Mouse (Mus musculus): ENCODE results near the gene BC025920. TPM values are rescaled to one million over a fixed set of nuclear protein-coding genes. Genes with fewer than 3 reads are reported as not detected.

Gene BC025920
- polyA plus RNA-seq, 1 experiment: 0.58 TPM

DNA sequence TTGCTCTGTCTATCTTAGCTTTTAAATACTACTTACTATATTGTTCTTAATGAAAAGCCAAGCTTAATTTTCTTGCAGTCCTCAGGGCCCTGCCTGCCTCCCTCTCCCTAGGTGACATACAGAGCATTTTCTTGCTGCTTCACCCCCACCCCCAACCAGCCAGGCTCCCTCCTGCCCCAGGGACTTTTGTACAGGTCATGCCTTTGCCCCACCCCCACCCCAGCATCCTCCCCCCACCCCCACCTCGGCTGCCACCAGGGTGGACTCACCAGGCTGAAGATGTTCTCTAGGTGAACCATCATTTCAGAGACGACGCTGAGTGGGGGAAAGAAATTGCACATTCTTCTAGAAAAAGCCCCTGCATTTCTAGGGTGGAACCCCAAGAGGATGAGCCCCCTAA lies 7.7 kb upstream of the BC025920 start:
- no peaks in the 10 kb centered on the region for H3K27me3 ChIP-seq (ENCODE audit: control insufficient read depth, insufficient read depth, low read length)
- 69% methylated on average over 3 of the region's 3 CpGs for WGBS
- TF ChIP-seq POLR2A (IDR thresholded peaks at IDR 0.05; ENCODE audit: low read depth, low read length): no peak
- TF ChIP-seq CTCF (IDR thresholded peaks at IDR 0.05; ENCODE audit: extremely low read depth, insufficient read length, insufficient replicate concordance, low read depth, low read length): no peak
- no peak overlapping the region for H3K4me3 ChIP-seq (ENCODE audit: low read depth, low read length)
- no peaks in the 10 kb centered on the region for H3K36me3 ChIP-seq (ENCODE audit: control insufficient read depth, insufficient read depth, low read length)
- no peak overlapping the region for H3K27ac ChIP-seq (ENCODE audit: insufficient read depth, low read depth, low read length)
- H3K4me1 ChIP-seq (ENCODE audit: control insufficient read depth, insufficient read depth, insufficient read length, low read length): peaks cover 18% of the 10 kb centered on the region

DNA sequence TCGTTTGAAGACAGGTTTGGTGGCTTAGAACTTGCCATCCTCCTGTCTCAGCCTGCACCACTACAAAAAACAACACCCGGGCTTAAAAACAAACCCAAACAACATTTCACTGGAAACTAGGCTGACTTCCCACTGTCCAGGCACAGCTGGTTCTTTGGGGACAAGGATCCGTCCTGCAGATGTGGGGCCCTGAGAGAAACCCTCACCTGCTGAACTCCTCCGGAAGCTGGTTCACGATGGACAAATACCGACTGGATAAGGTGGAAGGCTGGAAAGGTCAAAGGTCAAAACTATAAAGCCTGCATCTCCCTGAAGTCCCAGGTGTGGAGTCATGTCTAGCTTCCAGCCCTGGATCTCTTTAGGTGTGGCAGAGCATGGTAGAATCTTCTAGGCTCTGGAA lies 7.2 kb upstream of the BC025920 start:
- WGBS: 24% methylated on average over 6 of the region's 6 CpGs
- TF ChIP-seq CTCF (IDR thresholded peaks at IDR 0.05; ENCODE audit: extremely low read depth, insufficient read length, insufficient replicate concordance, low read depth, low read length) (no peak), POLR2A (IDR thresholded peaks at IDR 0.05; ENCODE audit: low read depth, low read length) (no peak)
- Histone ChIP-seq H3K4me1 (ENCODE audit: control insufficient read depth, insufficient read depth, insufficient read length, low read length) (peaks cover 18% of the 10 kb centered on the region), H3K36me3 (ENCODE audit: control insufficient read depth, insufficient read depth, low read length) (no peaks in the 10 kb centered on the region), H3K4me3 (ENCODE audit: low read depth, low read length) (no peak overlapping the region), H3K27ac (ENCODE audit: insufficient read depth, low read depth, low read length) (no peak overlapping the region), H3K27me3 (ENCODE audit: control insufficient read depth, insufficient read depth, low read length) (no peaks in the 10 kb centered on the region)

GRCm38 (mm10) chr10:81599630-81600029 lies 6.4 kb upstream of the BC025920 start:
- 71% methylated on average over 5 of the region's 5 CpGs for WGBS
- Histone ChIP-seq H3K4me3 (ENCODE audit: low read depth, low read length) (no peak overlapping the region), H3K36me3 (ENCODE audit: control insufficient read depth, insufficient read depth, low read length) (no peaks in the 10 kb centered on the region), H3K4me1 (ENCODE audit: control insufficient read depth, insufficient read depth, insufficient read length, low read length) (peaks cover 19% of the 10 kb centered on the region), H3K27me3 (ENCODE audit: control insufficient read depth, insufficient read depth, low read length) (no peaks in the 10 kb centered on the region), H3K27ac (ENCODE audit: insufficient read depth, low read depth, low read length) (no peak overlapping the region)
- TF ChIP-seq POLR2A (IDR thresholded peaks at IDR 0.05; ENCODE audit: low read depth, low read length): no peak
- TF ChIP-seq CTCF (IDR thresholded peaks at IDR 0.05; ENCODE audit: extremely low read depth, insufficient read length, insufficient replicate concordance, low read depth, low read length): no peak

DNA sequence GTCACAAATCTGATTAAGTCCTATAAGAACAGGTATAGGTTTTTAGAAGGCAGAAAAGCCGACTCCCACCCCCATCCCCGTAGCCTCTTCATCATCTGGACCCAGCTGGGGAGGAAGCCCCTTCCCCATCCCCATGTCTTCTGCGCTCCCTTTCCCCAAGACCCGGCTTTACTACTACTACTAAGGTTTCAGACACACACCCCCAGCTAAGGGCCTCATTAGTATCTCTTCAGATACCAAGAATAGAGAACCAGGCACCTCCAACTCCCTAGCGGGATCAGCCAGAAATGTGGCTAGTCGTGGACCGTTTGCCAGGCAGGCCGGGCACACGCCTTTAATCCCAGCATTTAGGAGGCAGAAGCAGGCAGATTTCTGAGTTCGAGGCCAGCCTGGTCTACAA lies 6.0 kb upstream of the BC025920 start:
- Histone ChIP-seq H3K27ac (ENCODE audit: insufficient read depth, low read depth, low read length) (no peak overlapping the region), H3K36me3 (ENCODE audit: control insufficient read depth, insufficient read depth, low read length) (no peaks in the 10 kb centered on the region), H3K4me1 (ENCODE audit: control insufficient read depth, insufficient read depth, insufficient read length, low read length) (peaks cover 21% of the 10 kb centered on the region), H3K27me3 (ENCODE audit: control insufficient read depth, insufficient read depth, low read length) (no peaks in the 10 kb centered on the region), H3K4me3 (ENCODE audit: low read depth, low read length) (no peak overlapping the region)
- no peak for TF ChIP-seq POLR2A (IDR thresholded peaks at IDR 0.05; ENCODE audit: low read depth, low read length)
- TF ChIP-seq CTCF (IDR thresholded peaks at IDR 0.05; ENCODE audit: extremely low read depth, insufficient read length, insufficient replicate concordance, low read depth, low read length): no peak
- 77% methylated on average over 10 of the region's 10 CpGs for WGBS

DNA sequence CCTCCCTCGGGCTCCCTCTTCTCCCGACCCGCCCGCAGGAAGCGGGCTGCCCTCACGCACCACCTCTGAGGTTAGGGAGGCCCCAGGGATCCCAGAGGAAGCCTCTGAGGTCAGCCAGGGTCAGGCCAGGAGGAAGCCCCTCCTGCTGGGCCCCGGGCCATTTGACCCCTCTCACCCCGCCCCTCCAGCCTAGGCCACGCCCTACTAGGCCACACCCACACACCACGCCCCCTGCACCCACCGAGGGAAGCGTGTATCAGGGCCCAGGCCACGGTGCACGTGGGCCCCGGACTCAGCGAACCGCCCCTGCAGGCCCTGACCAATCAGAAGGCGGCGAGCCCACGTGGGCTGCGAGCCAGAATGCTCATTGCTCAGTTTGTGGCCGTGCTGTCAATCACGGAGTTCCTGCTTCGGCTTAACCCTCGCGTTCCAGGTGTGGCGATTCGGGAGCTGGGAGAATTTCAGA lies 5.3 kb upstream of the BC025920 start, which contains the start of gene Tle6:
Gene Tle6 (minus strand): TSS at position 336 of the 466 bp plus-strand sequence.
- TF ChIP-seq CTCF (IDR thresholded peaks at IDR 0.05; ENCODE audit: extremely low read depth, insufficient read length, insufficient replicate concordance, low read depth, low read length) (no peak), POLR2A (IDR thresholded peaks at IDR 0.05; ENCODE audit: low read depth, low read length) (no peak)
- under 1% methylated on average over 28 of the region's 28 CpGs for WGBS
- peaks cover 21% of the 10 kb centered on the region for H3K4me1 ChIP-seq (ENCODE audit: control insufficient read depth, insufficient read depth, insufficient read length, low read length)

GRCm38 (mm10) chr10:81601396-81601905 lies 4.6 kb upstream of the BC025920 start:
- no peak overlapping the region for H3K27ac ChIP-seq (ENCODE audit: insufficient read depth, low read depth, low read length)

More for the DNA sequence above, 5.3 kb upstream of the BC025920 start, which contains the start of gene Tle6:
- Histone ChIP-seq H3K4me3 (ENCODE audit: low read depth, low read length) (peak within 1 kb of the TSS; percentile 54), H3K27me3 (ENCODE audit: control insufficient read depth, insufficient read depth, low read length) (no peaks in the 10 kb centered on the region), H3K27ac (ENCODE audit: insufficient read depth, low read depth, low read length) (no peak within 1 kb of the TSS), H3K36me3 (ENCODE audit: control insufficient read depth, insufficient read depth, low read length) (no peaks in the 10 kb centered on the region)

GRCm38 (mm10) chr10:81602741-81603151 lies 3.3 kb upstream of the BC025920 start:
- Histone ChIP-seq H3K27ac (ENCODE audit: insufficient read depth, low read depth, low read length) (no peak overlapping the region), H3K4me3 (ENCODE audit: low read depth, low read length) (no peak overlapping the region), H3K36me3 (ENCODE audit: control insufficient read depth, insufficient read depth, low read length) (no peaks in the 10 kb centered on the region), H3K4me1 (ENCODE audit: control insufficient read depth, insufficient read depth, insufficient read length, low read length) (peaks cover 18% of the 10 kb centered on the region), H3K27me3 (ENCODE audit: control insufficient read depth, insufficient read depth, low read length) (no peaks in the 10 kb centered on the region)
- TF ChIP-seq CTCF (IDR thresholded peaks at IDR 0.05; ENCODE audit: extremely low read depth, insufficient read length, insufficient replicate concordance, low read depth, low read length) (peak; percentile 64; the same call in 1 of the 2 replicates), POLR2A (IDR thresholded peaks at IDR 0.05; ENCODE audit: low read depth, low read length) (no peak)
- WGBS: 30% methylated on average over 4 of the region's 4 CpGs

More at GRCm38 (mm10) chr10:81601396-81601905, 4.6 kb upstream of the BC025920 start:
- no peaks in the 10 kb centered on the region for H3K27me3 ChIP-seq (ENCODE audit: control insufficient read depth, insufficient read depth, low read length)
- TF ChIP-seq CTCF (IDR thresholded peaks at IDR 0.05; ENCODE audit: extremely low read depth, insufficient read length, insufficient replicate concordance, low read depth, low read length) (no peak), POLR2A (IDR thresholded peaks at IDR 0.05; ENCODE audit: low read depth, low read length) (no peak)
- H3K36me3 ChIP-seq (ENCODE audit: control insufficient read depth, insufficient read depth, low read length): no peaks in the 10 kb centered on the region
- H3K4me1 ChIP-seq (ENCODE audit: control insufficient read depth, insufficient read depth, insufficient read length, low read length): peaks cover 19% of the 10 kb centered on the region
- H3K4me3 ChIP-seq (ENCODE audit: low read depth, low read length): peak overlapping the region; percentile 54
- WGBS: 42% methylated on average over 7 of the region's 7 CpGs
